Comparison of ENCODE assay signal across 21 mouse cellular contexts in the genomic region with DNA sequence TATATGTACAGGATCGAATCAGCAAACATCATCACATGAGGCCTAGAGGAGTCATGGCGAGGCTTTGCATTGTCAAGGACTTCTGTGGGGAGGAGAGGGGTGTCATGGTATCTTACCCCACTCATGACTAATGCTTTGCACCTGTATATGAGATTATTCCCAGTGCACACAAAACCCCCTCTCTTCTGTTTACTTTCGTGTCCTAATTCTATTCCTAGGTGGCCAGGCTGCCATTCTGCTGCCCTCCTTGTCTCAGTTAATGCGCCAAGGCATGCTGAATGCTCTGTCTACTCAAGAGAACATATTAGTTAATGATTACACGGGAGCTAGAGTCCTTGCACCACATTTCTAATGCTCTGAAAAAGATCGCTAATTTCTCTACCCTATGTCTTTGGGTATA.
DNase-seq lines count a peak whose midpoint lies in the region; ATAC-seq and TF ChIP-seq lines count a peak whose summit lies in the region.
"Had no signal": no experiment of that assay in that cellular context is flagged by ENCODE, and none has a peak within 500 bp of the region (broad histone marks: within the 10 kb centered on the region; RNA-seq: fewer than 3 reads in every experiment).

No protein-coding gene starts in this region.

- ATAC-seq in kidney, embryonic 14.5 days (ENCODE audit: low FRiP score, low TSS enrichment), result no peak
- peak; percentile 61 for ATAC-seq in lung, postnatal 0 days
- no peak; the same call in 1 of the 2 replicates for ATAC-seq in kidney, postnatal 0 days (replicated peaks; ENCODE audit: low FRiP score, low read depth)
- peak; percentile 81 for ATAC-seq in stomach, embryonic 16.5 days (ENCODE audit: insufficient read depth, low FRiP score)
- ATAC-seq: CD4-positive, CD25-positive, alpha-beta regulatory T cell, adult 4 months; forebrain, embryonic 16.5 days; hindbrain, embryonic 16.5 days had no signal

- TF ChIP-seq POLR2A in kidney, adult 2 months (IDR thresholded peaks at IDR 0.05; ENCODE audit: low read depth, low read length), result no peak

- 0 out of 2 replicates have a peak, but pooled peaks cover 2% of the 10 kb centered on the region for H3K4me1 ChIP-seq in kidney, adult 2 months (ENCODE audit: control insufficient read depth, insufficient read depth, low read length)
- peaks cover 5% of the 10 kb centered on the region; the same call in 1 of the 2 replicates for H3K4me1 ChIP-seq in kidney, embryonic 14.5 days (ENCODE audit: control insufficient read depth, insufficient read depth, low read length)
- H3K4me1 ChIP-seq in lung, postnatal 0 days (ENCODE audit: insufficient read depth, low read depth, low read length), result no peaks in the 10 kb centered on the region
- no peaks in the 10 kb centered on the region for H3K4me1 ChIP-seq in kidney, postnatal 0 days (replicated peaks; ENCODE audit: insufficient read depth, low read length)
- H3K4me1 ChIP-seq in stomach, embryonic 16.5 days (ENCODE audit: control insufficient read depth, insufficient read depth, low read length), result no peaks in the 10 kb centered on the region
- H3K4me1 ChIP-seq: embryonic facial prominence, embryonic 15.5 days; midbrain, embryonic 12.5 days had no signal

- peak overlapping the region; percentile 88 for H3K27ac ChIP-seq in kidney, adult 2 months (ENCODE audit: insufficient read depth, low read depth, low read length)
- no peak overlapping the region for H3K27ac ChIP-seq in kidney, embryonic 14.5 days (ENCODE audit: low read depth, low read length)
- H3K27ac ChIP-seq in lung, postnatal 0 days (ENCODE audit: low read length), result peak overlapping the region; percentile 33
- H3K27ac ChIP-seq in kidney, postnatal 0 days, result peak overlapping the region; percentile 48; the same call in 1 of the 2 replicates
- H3K27ac ChIP-seq in stomach, embryonic 16.5 days (ENCODE audit: low read length), result peak overlapping the region; percentile 64
- H3K27ac ChIP-seq: embryonic facial prominence, embryonic 15.5 days; heart, embryonic 10.5 days; hindbrain, embryonic 10.5 days; midbrain, embryonic 12.5 days had no signal

- DNase-seq in kidney, adult 2 months, result peak; percentile 61
- peak; percentile 52 for DNase-seq in lung, postnatal 0 days (ENCODE audit: low spot score)
- no peak for DNase-seq in lung, postnatal 25 days (ENCODE audit: low spot score)
- peak; percentile 42 for DNase-seq in kidney, postnatal 0 days (ENCODE audit: low spot score)
- no peak for DNase-seq in heart, postnatal 36 days
- DNase-seq in neural tube, embryonic 10.5 days (ENCODE audit: extremely low spot score, low spot score), result no peak
- DNase-seq: adrenal gland, postnatal 36 days; cerebellum, adult 9-11 months; gastrocnemius, postnatal 10 days; right cerebral cortex, postnatal 14 days; thymus, adult 2 months; thymus, postnatal 4 days had no signal

- intact Hi-C loops in heart, postnatal 36 days (cut with DNase I), result no loop called here

- no peaks in the 10 kb centered on the region for H3K9me3 ChIP-seq in kidney, embryonic 14.5 days (ENCODE audit: control insufficient read depth, low read length)
- no peaks in the 10 kb centered on the region for H3K9me3 ChIP-seq in lung, postnatal 0 days (ENCODE audit: low read length)
- H3K9me3 ChIP-seq in kidney, postnatal 0 days (replicated peaks; ENCODE audit: low read length), result no peaks in the 10 kb centered on the region
- H3K9me3 ChIP-seq in stomach, embryonic 16.5 days (replicated peaks; ENCODE audit: control insufficient read depth, low read length), result no peaks in the 10 kb centered on the region
- H3K9me3 ChIP-seq: embryonic facial prominence, embryonic 15.5 days; heart, embryonic 10.5 days; hindbrain, embryonic 10.5 days; midbrain, embryonic 12.5 days had no signal

- H3K9ac ChIP-seq in kidney, embryonic 14.5 days (ENCODE audit: low read depth, low read length), result no peak overlapping the region
- H3K9ac ChIP-seq in lung, postnatal 0 days (replicated peaks; ENCODE audit: low read depth), result no peak overlapping the region
- H3K9ac ChIP-seq in kidney, postnatal 0 days (ENCODE audit: low read depth, low read length), result no peak overlapping the region
- no peak overlapping the region for H3K9ac ChIP-seq in stomach, embryonic 16.5 days (ENCODE audit: low read length)
- H3K9ac ChIP-seq: embryonic facial prominence, embryonic 15.5 days; midbrain, embryonic 12.5 days had no signal

- H3K27me3 ChIP-seq in kidney, adult 2 months (replicated peaks; ENCODE audit: control insufficient read depth, insufficient read depth, low read length), result no peaks in the 10 kb centered on the region
- H3K27me3 ChIP-seq in kidney, embryonic 14.5 days (ENCODE audit: control insufficient read depth, insufficient read depth, low read length), result no peaks in the 10 kb centered on the region
- no peaks in the 10 kb centered on the region for H3K27me3 ChIP-seq in lung, postnatal 0 days (replicated peaks; ENCODE audit: insufficient read depth, low read length)
- H3K27me3 ChIP-seq in kidney, postnatal 0 days (ENCODE audit: insufficient read depth, low read length), result no peaks in the 10 kb centered on the region
- H3K27me3 ChIP-seq in stomach, embryonic 16.5 days (ENCODE audit: control insufficient read depth, insufficient read depth, low read length), result no peaks in the 10 kb centered on the region
- H3K27me3 ChIP-seq: embryonic facial prominence, embryonic 15.5 days; midbrain, embryonic 12.5 days had no signal

- no peak overlapping the region for H3K4me3 ChIP-seq in kidney, adult 2 months (ENCODE audit: insufficient read depth, low read depth, low read length)
- H3K4me3 ChIP-seq in kidney, embryonic 14.5 days (ENCODE audit: low read length), result no peak overlapping the region
- H3K4me3 ChIP-seq in lung, postnatal 0 days (ENCODE audit: low read depth, low read length), result no peak overlapping the region
- no peak overlapping the region for H3K4me3 ChIP-seq in kidney, postnatal 0 days (replicated peaks; ENCODE audit: low read depth, low read length)
- H3K4me3 ChIP-seq in stomach, embryonic 16.5 days (replicated peaks; ENCODE audit: low read length), result no peak overlapping the region
- H3K4me3 ChIP-seq: embryonic facial prominence, embryonic 15.5 days; heart, embryonic 10.5 days; hindbrain, embryonic 10.5 days; midbrain, embryonic 12.5 days had no signal

- TF ChIP-seq EP300 in lung, postnatal 0 days (IDR thresholded peaks at IDR 0.05), result no peak

- 43% methylated on average over 6 of the region's 6 CpGs for WGBS in kidney, adult 2 months
- WGBS in kidney, embryonic 14.5 days, result 77% methylated on average over 6 of the region's 6 CpGs
- WGBS in lung, postnatal 0 days, result 58% methylated on average over 6 of the region's 6 CpGs
- 66% methylated on average over 6 of the region's 6 CpGs for WGBS in kidney, postnatal 0 days
- 57% methylated on average over 6 of the region's 6 CpGs for WGBS in stomach, embryonic 16.5 days

- no peaks in the 10 kb centered on the region for H3K36me3 ChIP-seq in kidney, adult 2 months (ENCODE audit: control insufficient read depth, insufficient read depth, low read length)
- no peaks in the 10 kb centered on the region for H3K36me3 ChIP-seq in kidney, embryonic 14.5 days (ENCODE audit: control insufficient read depth, insufficient read depth, low read length)
- H3K36me3 ChIP-seq in lung, postnatal 0 days (ENCODE audit: insufficient read depth, low read length), result no peaks in the 10 kb centered on the region
- H3K36me3 ChIP-seq in kidney, postnatal 0 days (ENCODE audit: insufficient read depth, low read length), result no peaks in the 10 kb centered on the region
- H3K36me3 ChIP-seq in stomach, embryonic 16.5 days (ENCODE audit: control insufficient read depth, insufficient read depth, low read length), result no peaks in the 10 kb centered on the region
- H3K36me3 ChIP-seq: embryonic facial prominence, embryonic 15.5 days; heart, embryonic 10.5 days; hindbrain, embryonic 10.5 days; midbrain, embryonic 12.5 days had no signal

- TF ChIP-seq CTCF in kidney, adult 2 months (conservative IDR thresholded peaks at IDR 0.05; ENCODE audit: insufficient read depth, insufficient read length, low read depth, low read length), result no peak
- no peak for TF ChIP-seq CTCF in lung, postnatal 0 days (IDR thresholded peaks at IDR 0.05)
- no peak for TF ChIP-seq CTCF in kidney, postnatal 0 days (IDR thresholded peaks at IDR 0.05; ENCODE audit: low read depth)

- no peak overlapping the region for H3K4me2 ChIP-seq in kidney, embryonic 14.5 days (replicated peaks; ENCODE audit: low read depth, low read length)
- no peak overlapping the region for H3K4me2 ChIP-seq in lung, postnatal 0 days (replicated peaks; ENCODE audit: low read depth, low read length)
- H3K4me2 ChIP-seq in kidney, postnatal 0 days (ENCODE audit: low read length), result no peak overlapping the region
- H3K4me2 ChIP-seq in stomach, embryonic 16.5 days (ENCODE audit: low read depth, low read length), result no peak overlapping the region
- H3K4me2 ChIP-seq: embryonic facial prominence, embryonic 15.5 days; midbrain, embryonic 12.5 days had no signal

Comparison
In these comparisons a context has a peak if more than half of its experiments do, and no peak if none do; other contexts are left out.
1. DNase-seq: peak in kidney, adult 2 months (single experiment), lung, postnatal 0 days (single experiment) and kidney, postnatal 0 days (single experiment); none in lung, postnatal 25 days (single experiment), heart, postnatal 36 days (0 of 2) and neural tube, embryonic 10.5 days (single experiment).
2. ATAC-seq: peak in lung, postnatal 0 days (single experiment) and stomach, embryonic 16.5 days (single experiment); none in kidney, embryonic 14.5 days (single experiment) and kidney, postnatal 0 days (single experiment).